Comparison of ENCODE assay signal across 17 mouse cellular contexts in genomic region chr2:14549560-14549959, GRCm38 (mm10). TPM values are rescaled to one million over a fixed set of nuclear protein-coding genes. Genes with fewer than 3 reads are reported as not detected.
DNase-seq lines count a peak whose midpoint lies in the region.
"Had no signal": no experiment of that assay in that cellular context is flagged by ENCODE, and none has a peak within 500 bp of the region (broad histone marks: within the 10 kb centered on the region; RNA-seq: fewer than 3 reads in every experiment).

No protein-coding gene starts in this region.

- peak; percentile 28 for DNase-seq in adrenal gland, adult 2 months
- no peak for DNase-seq in adrenal gland, adult 8-10 months
- DNase-seq in 3T3-L1 (ENCODE audit: low read depth, low spot score), result peak; percentile 37
- peak; percentile 44 for DNase-seq in Muller cell, postnatal 12 days (ENCODE audit: inconsistent ontology term)
- DNase-seq in embryo, embryonic 9.5 days (ENCODE audit: extremely low spot score), result no peak
- DNase-seq in layer of hippocampus, adult 9-10 months (ENCODE audit: low spot score), result no peak
- DNase-seq: adrenal gland, postnatal 10 days; adrenal gland, postnatal 25 days; cerebellum, adult 11 months; cerebellum, adult 18-20 months; cerebellum, adult 8-10 months; cerebellum, adult 9-11 months; cerebellum, postnatal 14 days; cerebellum, postnatal 36 days; embryo, embryonic 11 days; forebrain, postnatal 0 days had no signal

RNA-seq across cellular contexts. Expression of gene Cacnb2, which starts 53.3 kb away (rescaled TPM):
- total RNA-seq in adrenal gland, adult 2 months (2021), result 10 to 100 TPM; 29.5 to 42.5 TPM
- 11.2 and 16.2 TPM in 2 replicates for polyA plus RNA-seq in adrenal gland, adult 2 months (2012; rRNA removed)
- 10 to 100 TPM; 49.9 to 73.1 (median 57.5) TPM for total RNA-seq in adrenal gland, adult 8-10 months (2022)
- polyA plus RNA-seq: G1E had no signal

Comparison
In these comparisons a context has a peak if more than half of its experiments do, and no peak if none do; other contexts are left out.
1. DNase-seq: peak in adrenal gland, adult 2 months (single experiment), 3T3-L1 (single experiment) and Muller cell, postnatal 12 days (single experiment); none in adrenal gland, adult 8-10 months (single experiment), embryo, embryonic 9.5 days (single experiment) and layer of hippocampus, adult 9-10 months (single experiment).